Comparison of ENCODE assay signal across 13 mouse cellular contexts in the genomic region with DNA sequence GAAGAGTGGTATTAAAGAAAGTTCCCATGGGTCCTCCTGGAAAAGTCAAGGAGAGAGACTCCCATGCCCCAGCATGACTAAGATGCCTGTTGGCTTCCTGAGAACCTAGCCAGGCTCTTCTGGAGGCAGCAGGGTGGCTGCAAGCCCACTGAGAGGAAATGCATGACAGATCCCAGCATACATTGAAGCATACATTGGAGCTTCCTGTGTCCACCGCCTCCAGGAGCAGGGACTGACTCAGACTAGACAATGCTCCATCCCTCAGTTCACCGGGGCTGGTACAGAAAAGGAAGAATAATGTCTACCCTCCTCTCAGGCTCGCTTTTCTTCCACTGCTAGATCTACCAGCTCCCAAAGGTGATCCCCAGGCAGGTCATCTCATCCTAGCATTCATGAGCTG.
"Had no signal": no experiment of that assay in that cellular context is flagged by ENCODE, and none has a peak within 500 bp of the region (broad histone marks: within the 10 kb centered on the region; RNA-seq: fewer than 3 reads in every experiment).

No protein-coding gene starts in this region.

- DNase-seq: kidney, adult 2 months; kidney, postnatal 25 days; layer of hippocampus, adult 9-11 months; layer of hippocampus, postnatal 36 days; liver; lung, adult 18-20 months; lung, postnatal 10 days; lung, postnatal 36 days; right cerebral cortex, postnatal 14 days; thymus, adult 18-20 months; thymus, postnatal 36 days had no signal

- ATAC-seq: liver, embryonic 12.5 days; midbrain, embryonic 15.5 days had no signal
